Mouse (Mus musculus) erythroblast, embryonic 14.5 days (primary cell): ENCODE results near the gene Megf8.

Experiments
- GATA1 ChIP-seq: IDR thresholded peaks from 2 replicates; pipeline ENCODE4 v1.6.1; 2012; ENCODE audit warnings: low read length, inconsistent platforms, mixed read lengths
- TAL1 ChIP-seq: IDR thresholded peaks from 3 replicates; pipeline ENCODE4 v1.6.1; 2012; ENCODE audit warnings: low read length, inconsistent platforms, mixed read lengths

DNA sequence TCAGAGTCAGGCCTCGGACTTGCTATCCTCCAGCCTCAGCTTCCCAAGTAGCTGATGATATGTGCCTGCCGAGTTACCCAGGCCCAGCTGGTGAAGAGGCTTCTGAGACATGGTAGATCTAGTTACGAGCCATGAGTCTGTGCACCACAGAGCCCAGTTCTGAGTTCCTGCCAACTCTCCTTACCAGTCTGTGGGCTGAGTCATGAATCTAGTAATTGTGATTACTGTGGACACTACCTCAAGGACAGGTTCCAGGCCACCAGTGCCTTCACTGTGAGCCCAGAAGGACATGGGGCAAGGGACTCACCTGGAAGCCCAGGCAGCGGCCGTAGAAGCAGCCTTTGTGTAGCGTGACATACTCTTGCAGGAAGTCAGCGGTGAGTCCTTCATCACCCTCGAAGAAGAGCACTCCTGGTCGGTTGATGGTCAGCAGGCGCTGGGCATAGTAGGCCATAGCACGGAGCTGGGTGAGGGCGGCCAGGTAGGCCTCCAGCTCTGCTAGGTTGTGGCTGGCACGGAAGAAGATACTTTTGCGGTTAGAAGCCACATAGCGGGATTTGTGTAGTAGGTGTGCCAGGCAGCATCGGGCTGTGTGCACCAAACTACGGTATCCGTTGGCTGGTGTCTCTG is 71.0 kb downstream of the Megf8 start:
- no peak for TF ChIP-seq GATA1
- no peak for TF ChIP-seq TAL1
